Mouse (Mus musculus) heart, embryonic 12.5 days (tissue): ENCODE data around the gene Lck. TPM values are rescaled to one million over a fixed set of nuclear protein-coding genes. Genes with fewer than 3 reads are reported as not detected.

Experiments used
- ATAC-seq: fragments of 200-750 bp; cut with Nextera tagmentation; 2 replicates; pipeline ENCODE4 v1.8.0; 2017; ENCODE audit warnings: moderate TSS enrichment, moderate library complexity; ENCODE audit not compliant: insufficient number of reproducible peaks, low FRiP score
- H3K27ac ChIP-seq: fragments of 300-500 bp; sonication (generic); 2 replicates; pipeline ENCODE4 v1.5.1; 2016; ENCODE audit warnings: mild to moderate bottlenecking, moderate library complexity; ENCODE audit not compliant: poor library complexity, severe bottlenecking
- H3K27me3 ChIP-seq: fragments of 300-500 bp; sonication (generic); replicated peaks from 2 replicates; pipeline ENCODE4 v1.6.1; 2016; ENCODE audit warnings: mild to moderate bottlenecking, moderate library complexity
- H3K36me3 ChIP-seq: fragments of 300-500 bp; sonication (generic); 2 replicates; pipeline ENCODE4 v1.6.1; 2016; ENCODE audit warnings: mild to moderate bottlenecking, moderate library complexity
- H3K4me1 ChIP-seq: fragments of 300-500 bp; sonication (generic); replicated peaks from 2 replicates; pipeline ENCODE4 v1.6.1; 2016; ENCODE audit warnings: mild to moderate bottlenecking
- H3K4me2 ChIP-seq: fragments of 300-500 bp; sonication (generic); 2 replicates; pipeline ENCODE4 v1.6.1; 2016; ENCODE audit warnings: mild to moderate bottlenecking, moderate library complexity
- H3K4me3 ChIP-seq: fragments of 300-500 bp; sonication (generic); 2 replicates; pipeline ENCODE4 v1.5.1; 2016; ENCODE audit warnings: mild to moderate bottlenecking
- H3K9ac ChIP-seq: fragments of 300-500 bp; sonication (generic); 2 replicates; pipeline ENCODE4 v1.6.1; 2016; ENCODE audit warnings: mild to moderate bottlenecking, moderate library complexity
- H3K9me3 ChIP-seq: fragments of 300-500 bp; sonication (generic); replicated peaks from 2 replicates; pipeline ENCODE4 v1.6.1; 2016; ENCODE audit warnings: mild to moderate bottlenecking, moderate library complexity
- WGBS: fragments of 180-500 bp; shearing (Covaris S2); methylation state at CpG from one replicate; pipeline ENCODE4 v1.1.7; 2016; 5-methylcytosine and 5-hydroxymethylcytosine counted together
- polyA plus RNA-seq: library from polyadenylated mRNA; unstranded; fragments of >200 nt; fragmentation: Nextera tagmentation; extraction: Ambion mirVana; gene quantifications from 2 replicates; pipeline ENCODE4 v1.2.1, GENCODE M21; 2016

The Lck gene
- polyA plus RNA-seq, 1 experiment from 2014 or later = 3.5 TPM

DNA sequence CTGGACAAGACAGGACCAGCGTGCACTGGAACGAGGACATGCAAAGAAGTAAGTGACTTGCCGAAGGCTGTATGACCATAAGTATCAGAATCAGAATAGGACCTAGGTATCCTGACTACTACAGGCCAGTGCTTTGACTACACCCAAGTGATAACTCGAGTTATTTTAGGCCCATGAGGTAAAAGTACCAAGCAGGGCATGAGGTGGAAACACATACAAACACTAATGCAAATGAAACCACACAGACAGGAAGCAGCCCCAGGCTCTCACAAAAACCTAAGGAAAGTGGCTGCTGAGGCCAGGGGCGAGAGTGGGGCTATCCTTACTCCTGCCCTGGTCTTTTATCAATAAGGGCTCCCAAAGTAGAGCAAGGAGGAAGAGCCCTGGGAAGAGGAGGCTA lies 48.1 kb downstream of the Lck start:
- H3K4me3 ChIP-seq = no peak overlapping the region
- H3K9ac ChIP-seq = no peak overlapping the region
- H3K27ac ChIP-seq = peak overlapping the region; percentile 44
- no peak for ATAC-seq
- no peaks in the 10 kb centered on the region for H3K9me3 ChIP-seq
- WGBS = 82% methylated on average over 5 of the region's 5 CpGs
- H3K4me2 ChIP-seq = no peak overlapping the region
- H3K36me3 ChIP-seq = peaks cover 90% of the 10 kb centered on the region
- H3K4me1 ChIP-seq = peaks cover 7% of the 10 kb centered on the region
- H3K27me3 ChIP-seq = no peaks in the 10 kb centered on the region

DNA sequence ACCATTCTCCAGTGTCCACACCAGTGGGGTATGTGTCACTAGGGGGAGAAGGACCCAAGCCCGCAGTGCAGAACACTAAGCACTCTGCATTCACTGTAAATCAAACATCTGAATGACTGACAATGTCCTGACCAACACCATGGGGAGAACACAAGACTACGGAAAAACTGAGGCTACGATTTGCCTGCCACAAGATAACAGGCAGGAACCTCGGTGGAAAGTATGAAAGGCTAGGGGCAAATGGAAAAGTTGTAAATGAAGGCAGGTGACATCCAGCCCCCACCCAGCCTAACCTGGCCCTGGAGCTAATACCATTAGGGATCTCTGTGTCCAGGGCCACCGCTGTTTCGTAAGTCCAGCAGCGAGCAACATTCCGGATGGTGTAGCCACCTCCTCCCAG lies 54.9 kb downstream of the Lck start:
- Histone ChIP-seq H3K27me3 (no peaks in the 10 kb centered on the region), H3K4me3 (no peak overlapping the region), H3K27ac (no peak overlapping the region), H3K36me3 (peaks cover 78% of the 10 kb centered on the region), H3K9ac (no peak overlapping the region), H3K9me3 (no peaks in the 10 kb centered on the region), H3K4me1 (peaks cover 14% of the 10 kb centered on the region), H3K4me2 (no peak overlapping the region)
- no peak for ATAC-seq
- WGBS = 78% methylated on average over 8 of the region's 8 CpGs

DNA sequence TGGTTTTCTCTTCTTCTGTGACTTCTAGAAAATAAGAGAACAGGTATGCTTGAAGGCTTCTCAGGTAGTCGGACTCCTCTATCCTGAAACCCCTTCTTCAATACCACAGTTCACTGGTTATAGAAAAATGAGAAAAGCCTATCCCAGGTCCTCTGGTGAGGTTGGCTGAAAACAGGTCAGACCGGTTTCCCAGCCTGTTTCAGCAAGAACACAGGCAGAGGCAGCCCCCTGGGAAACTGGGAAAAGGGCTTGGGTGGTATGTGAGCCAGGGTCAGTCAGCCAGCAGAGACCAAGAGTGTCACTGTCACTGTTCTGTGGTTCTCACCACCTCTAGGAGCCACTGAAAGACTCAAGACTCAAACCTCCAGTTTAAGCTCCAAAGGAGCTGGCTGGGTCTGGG lies 56.5 kb downstream of the Lck start:
- ATAC-seq = no peak
- Histone ChIP-seq H3K4me2 (no peak overlapping the region), H3K36me3 (peaks cover 62% of the 10 kb centered on the region), H3K9ac (no peak overlapping the region), H3K4me1 (peaks cover 25% of the 10 kb centered on the region), H3K9me3 (no peaks in the 10 kb centered on the region), H3K27ac (no peak overlapping the region), H3K27me3 (no peaks in the 10 kb centered on the region), H3K4me3 (no peak overlapping the region)
- WGBS = 49% methylated on average over 2 of the region's 2 CpGs

DNA sequence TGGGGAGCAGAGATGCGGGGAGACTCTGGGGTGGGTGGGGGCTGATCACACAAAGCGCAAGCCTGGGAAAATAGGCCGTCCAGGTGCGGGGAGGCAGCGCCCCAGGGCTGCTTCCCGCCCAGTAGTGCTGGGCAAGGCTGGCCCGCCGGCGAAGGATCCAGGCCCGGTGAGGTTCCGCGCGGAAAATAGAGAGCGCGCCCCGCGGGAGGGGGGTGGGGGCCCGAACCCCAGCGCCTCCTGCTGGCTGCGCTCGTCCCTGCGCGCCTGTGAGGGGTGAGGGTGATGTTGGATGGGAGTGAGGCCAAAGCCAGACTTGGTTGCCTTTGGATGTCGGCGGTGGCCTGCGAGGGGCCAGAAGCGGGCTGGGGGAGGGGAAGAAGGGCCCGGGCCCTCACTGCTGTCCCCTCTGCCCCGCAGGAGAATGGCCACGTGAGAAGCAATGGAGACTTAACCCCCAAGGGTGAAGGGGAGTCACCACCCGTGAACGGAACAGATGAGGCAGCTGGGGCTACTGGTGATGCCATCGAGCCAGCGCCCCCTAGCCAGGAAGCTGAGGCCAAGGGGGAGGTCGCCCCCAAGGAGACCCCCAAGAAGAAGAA lies 59.0 kb downstream of the Lck start:
- Histone ChIP-seq H3K27ac (peak overlapping the region; percentile 92), H3K9ac (peak overlapping the region; percentile 99), H3K4me1 (peaks cover 34% of the 10 kb centered on the region), H3K4me3 (peak overlapping the region; percentile 81), H3K36me3 (peaks cover 38% of the 10 kb centered on the region), H3K4me2 (peak overlapping the region; percentile 83), H3K27me3 (no peaks in the 10 kb centered on the region), H3K9me3 (no peaks in the 10 kb centered on the region)
- 0% methylated on average over 35 of the region's 35 CpGs for WGBS
- peak; percentile 57 for ATAC-seq

DNA sequence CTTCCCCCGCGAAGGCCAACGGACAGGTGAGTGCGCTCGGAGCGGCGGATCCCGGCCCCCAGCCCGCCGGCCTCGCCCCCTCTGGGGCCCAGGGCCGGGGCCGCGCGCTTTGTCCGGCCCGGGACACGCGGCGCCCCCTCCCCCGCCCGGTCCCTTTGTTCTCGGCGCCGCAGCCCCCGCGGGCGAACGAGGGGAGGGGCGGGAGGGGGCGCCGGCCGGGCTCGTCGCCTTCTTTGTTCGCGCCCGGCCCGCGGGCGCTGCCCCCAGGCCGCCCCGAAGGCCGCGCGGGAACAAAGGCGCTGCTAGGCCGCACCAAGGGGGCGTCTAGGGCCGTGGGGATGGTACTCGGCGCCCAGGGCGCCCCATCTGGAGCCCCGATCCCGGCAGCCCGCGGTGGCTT lies 59.5 kb downstream of the Lck start:
- peaks cover 39% of the 10 kb centered on the region for H3K4me1 ChIP-seq
- peak overlapping the region; percentile 92 for H3K27ac ChIP-seq
- peaks cover 37% of the 10 kb centered on the region for H3K36me3 ChIP-seq
- peak; percentile 22 for ATAC-seq
- H3K4me3 ChIP-seq = peak overlapping the region; percentile 81
- H3K9me3 ChIP-seq = no peaks in the 10 kb centered on the region
- under 1% methylated on average over 32 of the region's 57 CpGs for WGBS
- peak overlapping the region; percentile 99 for H3K9ac ChIP-seq
- H3K4me2 ChIP-seq = peak overlapping the region; percentile 83
- no peaks in the 10 kb centered on the region for H3K27me3 ChIP-seq

DNA sequence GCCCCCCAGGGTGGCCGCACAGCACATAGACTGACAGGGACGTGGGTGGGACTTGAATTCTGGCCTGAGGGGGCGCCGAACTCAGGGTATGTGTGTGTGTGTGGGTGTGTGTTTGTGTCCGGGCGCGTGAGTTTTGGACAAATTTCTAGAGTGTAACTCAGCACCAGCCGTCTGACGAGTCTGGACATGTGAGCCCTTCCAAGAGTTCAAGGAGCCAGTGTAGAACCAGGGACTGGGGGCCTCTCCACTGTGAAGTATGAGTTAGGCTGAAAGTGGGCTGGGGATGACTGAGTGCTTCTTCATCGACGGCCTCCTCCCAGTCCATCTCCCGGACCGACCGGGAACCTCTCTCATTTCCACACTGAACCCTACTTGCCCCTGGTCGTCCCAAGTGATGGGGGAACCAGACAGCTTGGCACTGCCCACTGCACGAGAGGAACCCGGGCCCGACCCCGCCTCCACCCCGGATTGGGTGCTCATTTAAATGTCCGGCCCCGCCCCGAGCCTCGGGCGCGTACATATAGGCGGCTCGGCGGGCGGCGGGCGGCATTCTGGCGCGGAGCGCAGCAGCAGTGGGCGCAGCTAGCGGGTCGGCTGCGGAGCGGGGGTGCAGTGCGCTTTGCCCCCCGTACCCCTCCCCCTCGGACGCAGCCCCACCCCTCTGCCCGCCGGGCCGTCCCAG lies 60.2 kb downstream of the Lck start, which contains the start of gene Marcksl1:
Gene Marcksl1, plus strand, starts transcription at position 496 of the 682 bp plus-strand sequence.
- peak within 1 kb of the TSS; percentile 99 for H3K9ac ChIP-seq
- 5% methylated on average over 47 of the region's 47 CpGs for WGBS

DNA sequence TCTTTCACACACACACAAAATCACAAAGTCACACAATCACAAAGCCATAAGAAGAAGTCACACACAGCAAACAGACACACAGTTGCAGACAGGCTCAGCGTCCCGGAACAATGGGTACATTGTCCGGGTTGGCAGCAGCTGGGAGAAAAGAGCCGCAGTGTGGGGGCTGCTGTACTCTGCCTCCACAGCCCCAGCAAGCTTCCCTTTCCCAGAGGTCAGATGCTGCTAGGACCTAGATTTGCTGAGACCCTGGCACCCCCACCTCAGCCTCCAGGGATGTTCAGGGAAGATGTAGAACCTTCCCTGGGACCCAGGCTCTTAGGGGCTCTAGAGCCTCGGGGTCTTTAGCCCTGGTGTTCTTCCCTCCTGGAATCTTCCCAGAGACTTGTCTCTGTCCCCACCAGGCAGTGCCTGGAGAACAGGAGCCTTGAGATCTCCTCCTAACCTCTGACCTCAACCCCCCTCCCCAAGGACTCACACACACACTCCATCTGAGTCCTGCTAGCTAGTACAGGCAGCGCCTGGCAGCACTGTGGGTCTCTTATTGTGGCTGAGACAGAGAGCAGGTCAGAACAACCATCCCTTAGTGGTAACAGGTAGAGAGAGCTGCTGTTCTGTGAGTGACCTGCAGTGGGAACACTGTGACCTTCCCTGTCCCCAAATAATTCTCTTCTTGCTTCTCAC lies 61.9 kb downstream of the Lck start:
- H3K27ac ChIP-seq = peak overlapping the region; percentile 4; the same call in 1 of the 2 replicates
- no peak overlapping the region for H3K4me3 ChIP-seq
- no peak overlapping the region for H3K4me2 ChIP-seq
- H3K4me1 ChIP-seq = peaks cover 49% of the 10 kb centered on the region
- no peaks in the 10 kb centered on the region for H3K9me3 ChIP-seq
- H3K27me3 ChIP-seq = no peaks in the 10 kb centered on the region
- 52% methylated on average over 6 of the region's 6 CpGs for WGBS
- H3K36me3 ChIP-seq = peaks cover 13% of the 10 kb centered on the region
- ATAC-seq = no peak
- no peak overlapping the region; the same call in 1 of the 2 replicates for H3K9ac ChIP-seq

More for the DNA sequence above, 60.2 kb downstream of the Lck start, which contains the start of gene Marcksl1:
- H3K27ac ChIP-seq = peak within 1 kb of the TSS; percentile 92
- ATAC-seq = peak; percentile 89
- peaks cover 45% of the 10 kb centered on the region for H3K4me1 ChIP-seq
- H3K9me3 ChIP-seq = no peaks in the 10 kb centered on the region
- H3K4me2 ChIP-seq = peak within 1 kb of the TSS; percentile 83
- H3K4me3 ChIP-seq = peak within 1 kb of the TSS; percentile 81
- H3K36me3 ChIP-seq = peaks cover 30% of the 10 kb centered on the region
- no peaks in the 10 kb centered on the region for H3K27me3 ChIP-seq

DNA sequence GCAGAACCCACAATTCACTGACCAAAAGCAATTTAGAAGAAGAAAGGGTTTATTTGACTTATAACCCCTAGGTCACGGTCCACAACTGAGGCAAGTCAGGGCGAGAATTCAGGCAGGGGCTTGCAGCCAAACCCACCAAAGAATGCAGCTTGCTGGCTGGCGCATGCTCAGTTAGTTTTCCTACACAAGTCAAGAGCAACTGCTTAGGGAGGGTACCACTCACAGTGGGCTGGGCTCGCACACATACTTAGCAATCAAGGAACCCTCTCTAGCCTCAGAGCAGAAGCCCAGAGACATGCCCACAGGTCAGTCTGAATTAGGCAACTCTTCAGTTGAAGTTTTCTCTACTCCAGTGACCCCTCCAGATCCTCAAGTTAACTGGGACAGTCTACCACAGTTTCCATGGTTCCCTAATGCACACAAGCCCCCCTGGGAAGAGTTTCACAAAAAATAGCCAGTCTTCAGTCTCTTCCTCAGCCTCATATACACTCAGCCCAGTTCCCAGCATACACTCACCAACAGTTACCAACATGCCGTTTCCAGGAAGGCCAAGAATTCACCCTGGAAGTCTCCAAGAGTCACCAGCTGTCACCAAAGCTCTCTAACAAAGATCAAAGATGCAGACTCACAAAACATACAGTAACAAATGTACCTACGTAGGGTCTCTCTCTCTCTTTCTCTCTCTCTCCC lies 62.6 kb downstream of the Lck start:
- Histone ChIP-seq H3K9ac (no peak overlapping the region), H3K27ac (no peak overlapping the region), H3K27me3 (no peaks in the 10 kb centered on the region), H3K36me3 (peaks cover 10% of the 10 kb centered on the region), H3K4me2 (no peak overlapping the region), H3K4me1 (peaks cover 47% of the 10 kb centered on the region), H3K9me3 (no peaks in the 10 kb centered on the region), H3K4me3 (no peak overlapping the region)
- ATAC-seq = no peak
- WGBS = 64% methylated on average over 6 of the region's 6 CpGs

DNA sequence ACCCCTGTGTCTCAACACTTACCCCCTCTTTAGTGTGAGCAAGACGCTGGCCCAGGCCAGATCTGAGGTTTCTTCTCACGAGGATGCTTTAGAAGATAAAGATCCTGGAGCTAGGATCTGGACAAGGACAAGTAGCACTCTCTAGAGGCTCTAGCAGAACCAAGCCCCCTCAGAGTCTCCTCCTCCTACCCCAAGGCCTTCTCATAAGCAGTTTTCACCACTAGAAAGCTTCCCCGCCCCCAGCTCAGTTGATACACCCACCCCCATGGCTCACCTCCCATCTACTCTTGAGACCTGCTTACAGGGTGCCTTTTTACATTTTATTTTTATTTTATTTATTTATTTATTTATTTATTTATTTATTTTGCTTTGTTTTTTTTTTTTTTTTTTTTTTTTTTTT lies 63.8 kb downstream of the Lck start:
- no peaks in the 10 kb centered on the region for H3K27me3 ChIP-seq
- no peak overlapping the region for H3K27ac ChIP-seq
- H3K4me2 ChIP-seq = no peak overlapping the region
- 0 out of 2 replicates have a peak overlapping the region, but pooled peaks have one; percentile 2 for H3K9ac ChIP-seq
- ATAC-seq = no peak
- no peak overlapping the region for H3K4me3 ChIP-seq
- no peaks in the 10 kb centered on the region for H3K9me3 ChIP-seq
- H3K36me3 ChIP-seq = no peaks in the 10 kb centered on the region
- WGBS = 51% methylated on average over 3 of the region's 3 CpGs
- H3K4me1 ChIP-seq = peaks cover 38% of the 10 kb centered on the region

DNA sequence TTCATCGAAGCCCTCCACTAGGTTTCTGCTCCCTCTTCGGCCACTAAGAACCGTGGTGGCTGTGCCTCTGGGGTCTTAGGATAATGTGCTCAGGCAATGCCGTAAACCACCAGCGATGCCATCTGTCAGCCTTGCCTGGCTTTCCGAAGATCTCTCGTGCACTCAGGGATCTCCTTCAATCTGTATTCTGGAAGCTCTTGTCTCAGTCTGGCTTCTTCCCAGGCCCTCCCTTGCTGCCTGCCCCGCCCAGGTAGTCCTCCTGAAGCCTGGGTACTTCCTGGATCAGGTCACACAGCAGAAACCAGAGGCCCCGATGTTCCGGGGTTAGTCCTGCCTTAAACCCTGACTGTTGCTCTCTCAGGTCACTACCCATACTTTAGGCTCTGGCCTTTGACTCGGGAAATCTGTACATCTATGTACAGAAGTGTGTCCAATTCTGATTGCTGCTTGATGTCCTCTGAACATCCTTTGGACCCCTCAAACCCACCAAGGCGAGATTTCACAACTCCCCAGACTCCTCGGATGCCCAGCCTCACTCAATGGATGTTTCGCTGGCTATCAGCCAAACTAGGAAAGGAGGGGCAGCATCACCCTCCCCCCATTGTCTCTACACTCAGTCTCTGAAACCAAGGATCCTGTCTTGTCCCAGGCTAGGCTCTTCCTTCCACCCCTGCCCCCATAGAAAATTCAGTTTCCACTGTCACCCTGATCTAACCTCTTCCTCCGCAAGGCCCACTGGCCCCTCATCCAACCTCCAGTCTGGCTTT lies 64.4 kb downstream of the Lck start:
- no peak for ATAC-seq
- Histone ChIP-seq H3K9me3 (no peaks in the 10 kb centered on the region), H3K4me1 (peaks cover 44% of the 10 kb centered on the region), H3K27me3 (no peaks in the 10 kb centered on the region), H3K4me3 (no peak overlapping the region), H3K4me2 (no peak overlapping the region), H3K36me3 (no peaks in the 10 kb centered on the region), H3K9ac (0 out of 2 replicates have a peak overlapping the region, but pooled peaks have one; percentile 2), H3K27ac (no peak overlapping the region)
- WGBS = 65% methylated on average over 15 of the region's 15 CpGs
